Mouse (Mus musculus) MEL (cell line): ENCODE measurements around the gene Eif2b3.

Experiments used
- CTCF ChIP-seq, 3 experiments: IDR thresholded peaks in 2 of 3; conservative IDR thresholded peaks in 1 of 3; 2 replicates each; pipeline ENCODE4 v1.5.1; 2011 to 2012; ENCODE audit warnings: low read length in 3 of 3, low read depth in 2 of 3, mild to moderate bottlenecking in 2 of 3, improper control_type of control experiment in 1 of 3, inconsistent platforms in 1 of 3, mixed read lengths in 1 of 3, moderate library complexity in 1 of 3; ENCODE audit not compliant: control insufficient read depth in 1 of 3, insufficient read depth in 1 of 3, poor library complexity in 1 of 3, severe bottlenecking in 1 of 3
- POLR2A ChIP-seq, 2 experiments: IDR thresholded peaks; 2 replicates each; pipeline ENCODE4 v1.6.1; 2011 to 2012; ENCODE audit warnings: low read length in 2 of 2, mild to moderate bottlenecking in 2 of 2, control low read depth in 1 of 2, improper control_type of control experiment in 1 of 2, low read depth in 1 of 2, moderate library complexity in 1 of 2; ENCODE audit not compliant: control insufficient read depth in 1 of 2, insufficient read depth in 1 of 2, poor library complexity in 1 of 2
- USF2 ChIP-seq, 2 experiments: IDR thresholded peaks; 2 replicates each; pipeline ENCODE4 v1.6.1; 2011 to 2012; ENCODE audit warnings: improper control_type of control experiment in 2 of 2, low read length in 2 of 2, borderline replicate concordance in 1 of 2, inconsistent platforms in 1 of 2, low read depth in 1 of 2, mild to moderate bottlenecking in 1 of 2; ENCODE audit not compliant: insufficient read depth in 1 of 2
- ZC3H11A ChIP-seq: IDR thresholded peaks from 2 replicates; pipeline ENCODE4 v1.6.1; 2012; ENCODE audit warnings: low read depth, mild to moderate bottlenecking, inconsistent platforms, low read length, improper control_type of control experiment

DNA sequence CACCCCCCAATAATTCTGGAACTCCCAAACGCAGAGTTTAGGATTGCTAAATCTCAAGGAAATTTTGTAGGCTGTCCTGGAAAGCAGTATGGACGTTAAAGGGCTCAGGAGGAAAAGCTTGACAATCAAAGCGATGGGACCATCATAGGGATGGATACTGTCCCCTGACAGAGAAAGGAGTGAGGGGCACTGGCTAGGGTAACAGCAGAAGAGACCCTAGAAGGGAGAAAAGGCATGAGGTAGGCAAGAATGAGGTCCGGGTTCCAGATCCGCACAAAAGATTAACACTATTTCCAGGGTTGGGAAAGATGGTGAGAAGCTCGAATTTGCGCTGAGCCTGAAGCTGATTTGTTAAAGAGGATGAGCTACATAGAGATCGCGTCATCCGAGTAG, 100.8 kb downstream of the Eif2b3 start:
- TF ChIP-seq CTCF (IDR thresholded peaks at IDR 0.05 in 2 of 3, conservative IDR thresholded peaks at IDR 0.05 in 1 of 3; ENCODE audit: control insufficient read depth in 1 of 3, insufficient read depth in 1 of 3, low read depth in 2 of 3, low read length in 3 of 3, poor library complexity in 1 of 3, severe bottlenecking in 1 of 3) (no peak), ZC3H11A (no peak), POLR2A (IDR thresholded peaks at IDR 0.05; ENCODE audit: control insufficient read depth in 1 of 2, insufficient read depth in 1 of 2, low read depth in 1 of 2, low read length in 2 of 2, poor library complexity in 1 of 2) (no peak), USF2 (IDR thresholded peaks at IDR 0.05; ENCODE audit: borderline replicate concordance in 1 of 2, insufficient read depth in 1 of 2, low read depth in 1 of 2, low read length in 2 of 2) (no peak)
